ENCODE assay signal across 8 mouse cellular contexts in genomic region chr2:146221076-146221928, GRCm38 (mm10). TPM values are rescaled to one million over a fixed set of nuclear protein-coding genes. Genes with fewer than 3 reads are reported as not detected.
DNase-seq lines count a peak whose midpoint lies in the region; ATAC-seq and TF ChIP-seq lines count a peak whose summit lies in the region.

Gene Insm1, plus strand, starts transcription at chr2:146221921.

- H3K9ac ChIP-seq in heart, embryonic 16.5 days (ENCODE audit: low read length), result no peak within 1 kb of the TSS
- peak within 1 kb of the TSS; percentile 20; the same call in 1 of the 2 replicates for H3K9ac ChIP-seq in lung, embryonic 14.5 days

- peaks cover 27% of the 10 kb centered on the region for H3K4me1 ChIP-seq in heart, embryonic 16.5 days (ENCODE audit: control insufficient read depth, insufficient read depth, low read length)
- 0 out of 2 replicates have a peak, but pooled peaks cover 4% of the 10 kb centered on the region for H3K4me1 ChIP-seq in lung, embryonic 14.5 days (ENCODE audit: insufficient read depth)

- H3K27ac ChIP-seq in heart, embryonic 16.5 days (ENCODE audit: low read length), result no peak within 1 kb of the TSS
- H3K27ac ChIP-seq in lung, embryonic 14.5 days (ENCODE audit: low read depth), result no peak within 1 kb of the TSS

- no peaks in the 10 kb centered on the region for H3K9me3 ChIP-seq in heart, embryonic 16.5 days (replicated peaks; ENCODE audit: control insufficient read depth, low read length)
- no peaks in the 10 kb centered on the region for H3K9me3 ChIP-seq in lung, embryonic 14.5 days (ENCODE audit: low read depth, low read length)

- DNase-seq in CD4-positive helper T cell, adult 2 months (ENCODE audit: low read depth, low spot score), result peak; percentile 15
- peak; percentile 69 for DNase-seq in ES-CJ7 (ENCODE audit: low read depth, low spot score)
- peak; percentile 39 to 44 for DNase-seq in cerebellum, postnatal 36 days
- peak; percentile 11 to 51 for DNase-seq in layer of hippocampus, adult 18-20 months (ENCODE audit: low spot score in 2 of 2)
- DNase-seq in lung, embryonic 14.5 days, result peak; percentile 71
- peak; percentile 54 to 55 for DNase-seq in right cerebral cortex, adult 2 months (ENCODE audit: low spot score in 2 of 2)
- no peak for DNase-seq in ovary, postnatal 14 days (ENCODE audit: low spot score)

- no peak; the same call in 1 of the 2 replicates for ATAC-seq in heart, embryonic 16.5 days (replicated peaks; ENCODE audit: extremely low read depth, insufficient read depth, low FRiP score)
- ATAC-seq in lung, embryonic 14.5 days (ENCODE audit: insufficient read depth), result peak; percentile 57

- 1% methylated on average over 77 of the region's 86 CpGs for WGBS in heart, embryonic 16.5 days
- WGBS in lung, embryonic 14.5 days, result under 1% methylated on average over 82 of the region's 86 CpGs

- peak within 1 kb of the TSS; percentile 81 for H3K4me2 ChIP-seq in heart, embryonic 16.5 days (ENCODE audit: low read depth, low read length)
- peak within 1 kb of the TSS; percentile 92 for H3K4me2 ChIP-seq in lung, embryonic 14.5 days

- H3K27me3 ChIP-seq in heart, embryonic 16.5 days (ENCODE audit: control insufficient read depth, insufficient read depth, low read length), result peaks cover 85% of the 10 kb centered on the region
- peaks cover 93% of the 10 kb centered on the region for H3K27me3 ChIP-seq in lung, embryonic 14.5 days (ENCODE audit: insufficient read depth, low read length)

- no peaks in the 10 kb centered on the region for H3K36me3 ChIP-seq in heart, embryonic 16.5 days (ENCODE audit: control insufficient read depth, insufficient read depth)
- no peaks in the 10 kb centered on the region for H3K36me3 ChIP-seq in lung, embryonic 14.5 days (ENCODE audit: insufficient read depth)

- no peak for TF ChIP-seq CTCF in lung, embryonic 14.5 days (IDR thresholded peaks at IDR 0.05; ENCODE audit: low read depth)

- peak within 1 kb of the TSS; percentile 55 for H3K4me3 ChIP-seq in heart, embryonic 16.5 days (ENCODE audit: low read length)
- peak within 1 kb of the TSS; percentile 48 for H3K4me3 ChIP-seq in lung, embryonic 14.5 days (ENCODE audit: low read depth, low read length)

RNA-seq across cellular contexts. Expression of gene Insm1, which starts in this region (rescaled TPM):
- polyA plus RNA-seq in heart, embryonic 16.5 days (2015; fragmentation: Nextera tagmentation; extraction: Ambion mirVana), result 0.24 TPM in 1 of 2 replicates, not detected in the other
- total RNA-seq in layer of hippocampus, adult 18-20 months (2021), result 1 to 10 TPM; 6.5 to 7.4 TPM
- 0.11 and 0.13 TPM in 2 replicates for polyA plus RNA-seq in lung, embryonic 14.5 days (2014; fragmentation: Nextera tagmentation; extraction: Ambion mirVana)

Comparison
In these comparisons a context has a peak if more than half of its experiments do, and no peak if none do; other contexts are left out.
1. Peak in DNase-seq, ATAC-seq, H3K4me3 ChIP-seq, H3K9ac ChIP-seq and H3K4me2 ChIP-seq in lung, embryonic 14.5 days; RNA of the gene not detected or under 1 TPM.